Mouse (Mus musculus): ENCODE results near the gene Acat1. TPM values are rescaled to one million over a fixed set of nuclear protein-coding genes. Genes with fewer than 3 reads are reported as not detected.

Gene Acat1
- total and polyA plus RNA-seq, 2 experiments = 101 to 321 TPM

GRCm38 (mm10) chr9:53572516-53573307 lies 37.5 kb downstream of the Acat1 start:
- no peaks in the 10 kb centered on the region for H3K79me2 ChIP-seq (ENCODE audit: control insufficient read depth, insufficient read depth, low read length)
- no peak for TF ChIP-seq CTCF (IDR thresholded peaks at IDR 0.05; ENCODE audit: low read depth, low read length)
- TF ChIP-seq POLR2A (IDR thresholded peaks at IDR 0.05; ENCODE audit: extremely low read depth, insufficient read depth, low read length) = no peak
- WGBS = 88% methylated on average over 7 of the region's 7 CpGs
- H3K27ac ChIP-seq (replicated peaks; ENCODE audit: insufficient read depth, low read depth, low read length) = no peak overlapping the region
- peaks cover 28% of the 10 kb centered on the region; the same call in 1 of the 2 replicates for H3K36me3 ChIP-seq (ENCODE audit: control insufficient read depth, insufficient read depth, low read length)
- no peaks in the 10 kb centered on the region for H3K4me1 ChIP-seq (ENCODE audit: control insufficient read depth, insufficient read depth, low read length)
- DNase-seq (ENCODE audit: extremely low read depth, low read depth, low spot score) = no peak
- no peaks in the 10 kb centered on the region for H3K27me3 ChIP-seq (ENCODE audit: control insufficient read depth, insufficient read depth, low read length)
- no peak overlapping the region for H3K9ac ChIP-seq (ENCODE audit: low read depth, low read length)
- H3K4me3 ChIP-seq (ENCODE audit: insufficient read depth, low read depth, low read length) = no peak overlapping the region

DNA sequence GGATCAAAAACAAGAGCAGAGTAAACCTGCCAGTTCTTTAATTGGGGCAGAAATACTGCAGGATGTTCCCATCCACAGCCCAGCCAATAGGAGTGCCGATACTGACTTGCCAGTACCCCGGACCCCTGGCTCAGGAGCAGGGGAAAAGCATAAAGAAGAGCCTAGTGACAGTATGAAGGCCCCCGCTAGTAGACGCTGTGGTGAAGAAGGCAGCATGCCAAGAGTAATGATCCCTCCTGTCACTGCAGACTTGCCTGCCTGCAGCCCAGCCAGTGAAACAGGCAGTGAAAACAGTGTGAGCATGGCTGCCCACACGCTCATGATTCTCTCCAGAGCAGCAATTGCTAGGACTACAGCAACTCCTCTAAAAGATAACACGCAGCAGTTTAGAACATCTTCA lies 39.5 kb downstream of the Acat1 start:
- 91% methylated on average over 6 of the region's 6 CpGs for WGBS

DNA sequence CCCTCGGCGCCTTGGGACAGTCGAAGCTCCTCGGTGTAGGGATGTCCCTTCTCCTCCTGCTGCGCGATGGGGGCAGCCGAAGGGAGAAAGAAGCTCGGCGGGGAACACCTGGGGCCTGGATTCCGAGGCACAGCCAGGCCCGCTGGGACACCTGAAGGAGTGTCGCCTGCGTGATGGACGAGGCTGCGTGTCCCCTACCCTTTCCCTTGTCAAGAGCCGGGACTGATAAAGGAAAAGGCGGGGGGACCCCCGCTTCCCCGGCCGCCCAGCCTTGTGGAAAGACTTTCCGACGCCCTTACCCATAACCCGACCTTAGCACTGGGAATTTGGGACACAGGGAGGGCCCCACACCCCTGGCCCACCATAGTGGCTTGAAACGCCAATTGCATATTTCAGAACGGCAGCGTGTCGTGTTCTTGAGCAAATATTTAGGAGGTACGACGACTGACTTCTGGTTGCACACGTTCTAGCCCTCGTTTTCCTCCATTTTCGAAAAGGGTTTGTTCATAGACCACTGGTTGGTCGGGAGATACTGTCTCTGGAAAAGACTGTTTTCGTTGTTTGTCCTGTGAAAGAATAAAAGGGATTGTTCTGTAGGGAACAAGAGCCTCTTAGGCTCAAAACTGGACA lies 72.7 kb downstream of the Acat1 start:
- Histone ChIP-seq H3K9ac (ENCODE audit: low read depth, low read length) (peak overlapping the region; percentile 81), H3K27me3 (ENCODE audit: control insufficient read depth, insufficient read depth, low read length) (no peaks in the 10 kb centered on the region), H3K4me3 (ENCODE audit: insufficient read depth, low read depth, low read length) (peak overlapping the region; percentile 85), H3K27ac (replicated peaks; ENCODE audit: insufficient read depth, low read depth, low read length) (peak overlapping the region; percentile 25), H3K36me3 (ENCODE audit: control insufficient read depth, insufficient read depth, low read length) (no peaks in the 10 kb centered on the region), H3K4me1 (ENCODE audit: control insufficient read depth, insufficient read depth, low read length) (peaks cover 4% of the 10 kb centered on the region; the same call in 1 of the 2 replicates), H3K79me2 (ENCODE audit: control insufficient read depth, insufficient read depth, low read length) (no peaks in the 10 kb centered on the region; the same call in 1 of the 2 replicates)
- TF ChIP-seq CTCF (IDR thresholded peaks at IDR 0.05; ENCODE audit: low read depth, low read length) = no peak
- TF ChIP-seq POLR2A (IDR thresholded peaks at IDR 0.05; ENCODE audit: extremely low read depth, insufficient read depth, low read length) = no peak
- WGBS = under 1% methylated on average over 33 of the region's 34 CpGs
- DNase-seq (ENCODE audit: extremely low read depth, low read depth, low spot score) = peak; percentile 12

More for the DNA sequence above, 39.5 kb downstream of the Acat1 start:
- peaks cover 39% of the 10 kb centered on the region for H3K36me3 ChIP-seq (ENCODE audit: control insufficient read depth, insufficient read depth, low read length)
- no peaks in the 10 kb centered on the region for H3K79me2 ChIP-seq (ENCODE audit: control insufficient read depth, insufficient read depth, low read length)
- H3K27ac ChIP-seq (replicated peaks; ENCODE audit: insufficient read depth, low read depth, low read length) = no peak overlapping the region
- H3K4me1 ChIP-seq (ENCODE audit: control insufficient read depth, insufficient read depth, low read length) = no peaks in the 10 kb centered on the region
- H3K27me3 ChIP-seq (ENCODE audit: control insufficient read depth, insufficient read depth, low read length) = no peaks in the 10 kb centered on the region
- DNase-seq (ENCODE audit: extremely low read depth, low read depth, low spot score) = no peak
- TF ChIP-seq CTCF (IDR thresholded peaks at IDR 0.05; ENCODE audit: low read depth, low read length) = no peak
- no peak for TF ChIP-seq POLR2A (IDR thresholded peaks at IDR 0.05; ENCODE audit: extremely low read depth, insufficient read depth, low read length)
- H3K4me3 ChIP-seq (ENCODE audit: insufficient read depth, low read depth, low read length) = no peak overlapping the region
- H3K9ac ChIP-seq (ENCODE audit: low read depth, low read length) = no peak overlapping the region

DNA sequence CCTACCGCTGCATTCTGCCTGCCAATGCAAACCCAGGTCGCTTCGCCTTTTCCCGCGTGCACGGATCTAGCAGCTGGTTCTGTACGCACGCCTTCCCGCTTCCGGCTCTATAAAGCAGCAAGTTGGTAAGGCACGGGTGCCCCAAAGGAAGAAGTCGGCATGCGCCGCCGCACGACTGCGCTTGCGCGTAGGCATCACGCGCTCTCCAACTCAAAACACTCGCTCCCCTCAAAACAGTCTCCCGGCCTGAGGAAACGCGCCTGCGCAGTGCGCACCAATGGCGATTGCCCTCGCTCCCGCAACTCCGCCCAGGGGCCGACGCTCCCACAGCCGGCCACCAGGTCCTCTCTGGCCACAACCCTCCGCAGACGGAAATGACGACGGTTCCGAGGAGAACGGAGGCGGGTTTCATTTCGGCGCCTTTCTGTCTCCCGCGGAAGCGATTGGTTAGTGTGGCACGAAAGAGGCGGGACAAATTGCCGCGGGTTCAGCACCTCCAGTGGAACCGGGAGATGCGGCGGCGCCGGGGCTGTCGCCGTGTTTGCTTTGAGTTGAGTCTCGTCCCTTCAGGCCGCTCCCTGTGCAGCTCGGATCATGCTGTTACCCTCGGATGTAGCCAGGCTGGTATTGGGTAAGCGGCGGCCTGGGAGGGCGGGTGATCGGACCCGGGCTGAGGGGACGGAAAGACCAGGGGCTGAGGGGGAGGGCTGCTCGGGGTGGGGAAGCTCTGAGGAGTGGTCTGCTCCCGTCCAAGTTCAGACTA lies 73.4 kb downstream of the Acat1 start, which contains the start of the genes Atm and Npat:
Atm (minus strand) TSS at position 183 of the 763 bp plus-strand sequence.
Npat (plus strand) TSS at position 490 of the 763 bp plus-strand sequence.
- TF ChIP-seq POLR2A (IDR thresholded peaks at IDR 0.05; ENCODE audit: extremely low read depth, insufficient read depth, low read length) (peak; percentile 70), CTCF (IDR thresholded peaks at IDR 0.05; ENCODE audit: low read depth, low read length) (no peak)
- H3K4me3 ChIP-seq (ENCODE audit: insufficient read depth, low read depth, low read length) = peak within 1 kb of the TSS; percentile 85
- H3K79me2 ChIP-seq (ENCODE audit: control insufficient read depth, insufficient read depth, low read length) = no peaks in the 10 kb centered on the region; the same call in 1 of the 2 replicates
- H3K27me3 ChIP-seq (ENCODE audit: control insufficient read depth, insufficient read depth, low read length) = no peaks in the 10 kb centered on the region
- WGBS = under 1% methylated on average over 69 of the region's 69 CpGs
- H3K36me3 ChIP-seq (ENCODE audit: control insufficient read depth, insufficient read depth, low read length) = no peaks in the 10 kb centered on the region
- peak; percentile 96 for DNase-seq (ENCODE audit: extremely low read depth, low read depth, low spot score)
- peak within 1 kb of the TSS; percentile 49 for H3K27ac ChIP-seq (replicated peaks; ENCODE audit: insufficient read depth, low read depth, low read length)
- peaks cover 4% of the 10 kb centered on the region; the same call in 1 of the 2 replicates for H3K4me1 ChIP-seq (ENCODE audit: control insufficient read depth, insufficient read depth, low read length)
- H3K9ac ChIP-seq (ENCODE audit: low read depth, low read length) = peak within 1 kb of the TSS; percentile 81

GRCm38 (mm10) chr9:53535416-53536320 lies 74.5 kb downstream of the Acat1 start:
- no peaks in the 10 kb centered on the region; the same call in 1 of the 2 replicates for H3K79me2 ChIP-seq (ENCODE audit: control insufficient read depth, insufficient read depth, low read length)
- H3K27ac ChIP-seq (replicated peaks; ENCODE audit: insufficient read depth, low read depth, low read length) = peak overlapping the region; percentile 49
- 6% methylated on average over 17 of the region's 17 CpGs for WGBS
- peak; percentile 66 for DNase-seq (ENCODE audit: extremely low read depth, low read depth, low spot score)
- peaks cover 3% of the 10 kb centered on the region; the same call in 1 of the 2 replicates for H3K36me3 ChIP-seq (ENCODE audit: control insufficient read depth, insufficient read depth, low read length)
- no peak for TF ChIP-seq CTCF (IDR thresholded peaks at IDR 0.05; ENCODE audit: low read depth, low read length)
- TF ChIP-seq POLR2A (IDR thresholded peaks at IDR 0.05; ENCODE audit: extremely low read depth, insufficient read depth, low read length) = no peak
- H3K9ac ChIP-seq (ENCODE audit: low read depth, low read length) = peak overlapping the region; percentile 62
- no peaks in the 10 kb centered on the region for H3K27me3 ChIP-seq (ENCODE audit: control insufficient read depth, insufficient read depth, low read length)
- peak overlapping the region; percentile 64 for H3K4me3 ChIP-seq (ENCODE audit: insufficient read depth, low read depth, low read length)
- peaks cover 4% of the 10 kb centered on the region; the same call in 1 of the 2 replicates for H3K4me1 ChIP-seq (ENCODE audit: control insufficient read depth, insufficient read depth, low read length)

Other genes starting within 250 kb of the Acat1 start
- 5.6 and 6.2 TPM in 2 replicates for gene Kdelc2, start 226.4 kb downstream of the Acat1 start, total RNA-seq (2014; rRNA removed)
- 2.0 and 2.4 TPM in 2 replicates for gene Kdelc2, start 226.4 kb downstream of the Acat1 start, polyA plus RNA-seq (2012; rRNA removed)
- gene 4930550C14Rik, start 208.1 kb downstream of the Acat1 start, total RNA-seq (2014; rRNA removed) = 0.28 and 0.34 TPM in 2 replicates
- gene 4930550C14Rik, start 208.1 kb downstream of the Acat1 start, polyA plus RNA-seq (2012; rRNA removed) = not detected in 2 replicates
- 7.6 and 8.3 TPM in 2 replicates for gene Atm, start 73.6 kb downstream of the Acat1 start, total RNA-seq (2014; rRNA removed)
- 0.77 and 0.93 TPM in 2 replicates for gene Atm, start 73.6 kb downstream of the Acat1 start, polyA plus RNA-seq (2012; rRNA removed)
- gene Npat, start 73.3 kb downstream of the Acat1 start, total RNA-seq (2014; rRNA removed) = 3.8 and 5.2 TPM in 2 replicates
- gene Npat, start 73.3 kb downstream of the Acat1 start, polyA plus RNA-seq (2012; rRNA removed) = 0.57 and 0.86 TPM in 2 replicates
- gene Cul5, start 59.6 kb upstream of the Acat1 start, total RNA-seq (2014; rRNA removed) = 15.4 and 18.0 TPM in 2 replicates
- 2.3 and 2.4 TPM in 2 replicates for gene Cul5, start 59.6 kb upstream of the Acat1 start, polyA plus RNA-seq (2012; rRNA removed)
- 0.83 and 1.0 TPM in 2 replicates for gene Rab39, start 95.8 kb upstream of the Acat1 start, total RNA-seq (2014; rRNA removed)
- gene Rab39, start 95.8 kb upstream of the Acat1 start, polyA plus RNA-seq (2012; rRNA removed) = 0.10 and 0.26 TPM in 2 replicates
- gene Slc35f2, start 161.2 kb upstream of the Acat1 start, total RNA-seq (2014; rRNA removed) = 0.13 and 0.18 TPM in 2 replicates
- gene Slc35f2, start 161.2 kb upstream of the Acat1 start, polyA plus RNA-seq (2012; rRNA removed) = 0.10 and 0.14 TPM in 2 replicates
- gene Sln, start 239.8 kb upstream of the Acat1 start, total RNA-seq (2014; rRNA removed) = not detected in 2 replicates
- gene Sln, start 239.8 kb upstream of the Acat1 start, polyA plus RNA-seq (2012; rRNA removed) = not detected in 2 replicates

All from liver, adult 2 months (tissue).